Mouse (Mus musculus) left cerebral cortex, postnatal 25 days (tissue): ENCODE results near the gene Otx2. TPM values are rescaled to one million over a fixed set of nuclear protein-coding genes. Genes with fewer than 3 reads are reported as not detected.

Experiments
- DNase-seq, 2 experiments: peaks; one replicate each; pipeline ENCODE4 v3.0.0; 2022; ENCODE audit warnings: low spot score in 2 of 2, mixed read lengths in 1 of 2
- intact Hi-C: fragments of 180-260 bp; cut with DNase I; formaldehyde crosslinking; loops from one replicate; pipeline ENCODE4 v1.15.1; 2025
- total RNA-seq, 2 experiments: library from RNA; stranded (reverse); gene quantifications; 2 replicates each; pipeline ENCODE4 v1.2.3; 2021

Gene Otx2
- under 1 TPM; 0.64 to 0.80 TPM for total RNA-seq

GRCm38 (mm10) chr14:48673541-48673940 is at the start of gene Otx2:
Gene Otx2 (minus strand): TSS chr14:48673819.
- intact Hi-C loops = loop anchor here (5.0 kb wide), 1 partner anchor 34 kb away; no protein-coding TSS in a partner anchor
- DNase-seq = no peak

GRCm38 (mm10) chr14:48722763-48723162 is 49.1 kb upstream of the Otx2 start:
- intact Hi-C loops = no loop called here
- no peak for DNase-seq

GRCm38 (mm10) chr14:48719296-48719695 is 45.7 kb upstream of the Otx2 start:
- no peak for DNase-seq
- intact Hi-C loops = no loop called here

GRCm38 (mm10) chr14:48717632-48718279 is 44.1 kb upstream of the Otx2 start:
- DNase-seq = no peak
- intact Hi-C loops = no loop called here

- no peak for DNase-seq
- intact Hi-C loops = no loop called here
Measured at GRCm38 (mm10) chr14:48716456-48716855, 42.8 kb upstream of the Otx2 start.

GRCm38 (mm10) chr14:48710871-48711370 is 37.3 kb upstream of the Otx2 start:
- intact Hi-C loops = no loop called here

GRCm38 (mm10) chr14:48710062-48710870 is 36.6 kb upstream of the Otx2 start:
- no peak for DNase-seq
- intact Hi-C loops = no loop called here

More at GRCm38 (mm10) chr14:48710871-48711370, 37.3 kb upstream of the Otx2 start:
- no peak for DNase-seq

- DNase-seq = peak; percentile 39 to 42
- intact Hi-C loops = loop anchor here (5.0 kb wide), 1 partner anchor 37 kb away; the partner anchor contains the start of gene Otx2
Measured at GRCm38 (mm10) chr14:48709371-48710061, 35.9 kb upstream of the Otx2 start.

- intact Hi-C loops = loop anchor here (5.0 kb wide), 1 partner anchor 36 kb away; the partner anchor contains the start of gene Otx2
- no peak for DNase-seq
Measured at GRCm38 (mm10) chr14:48707844-48708383, 34.3 kb upstream of the Otx2 start.

GRCm38 (mm10) chr14:48707391-48707790 is 33.8 kb upstream of the Otx2 start:
- intact Hi-C loops = loop anchor here (5.0 kb wide), 1 partner anchor 35 kb away; the partner anchor contains the start of gene Otx2
- no peak for DNase-seq

GRCm38 (mm10) chr14:48700790-48701370 is 27.3 kb upstream of the Otx2 start:
- no peak for DNase-seq
- intact Hi-C loops = no loop called here

- no peak for DNase-seq
- intact Hi-C loops = no loop called here
Measured at GRCm38 (mm10) chr14:48679590-48679989, 6.0 kb upstream of the Otx2 start.

- DNase-seq = no peak
- intact Hi-C loops = no loop called here
Measured at GRCm38 (mm10) chr14:48678674-48679073, 5.1 kb upstream of the Otx2 start.

GRCm38 (mm10) chr14:48674036-48674831 is 615 bp upstream of the Otx2 start:
- intact Hi-C loops = loop anchor here (5.0 kb wide), 1 partner anchor 33 kb away; no protein-coding TSS in a partner anchor
- no peak for DNase-seq

- no peak for DNase-seq
- intact Hi-C loops = loop anchor here (5.0 kb wide), 1 partner anchor 35 kb away; no protein-coding TSS in a partner anchor
Measured at GRCm38 (mm10) chr14:48672611-48673176, 925 bp downstream of the Otx2 start.

GRCm38 (mm10) chr14:48671480-48672240 is 2.0 kb downstream of the Otx2 start:
- intact Hi-C loops = loop anchor here (5.0 kb wide), 1 partner anchor 36 kb away; no protein-coding TSS in a partner anchor
- no peak for DNase-seq

GRCm38 (mm10) chr14:48670761-48671479 is 2.7 kb downstream of the Otx2 start:
- no peak for DNase-seq
- intact Hi-C loops = loop anchor here (5.0 kb wide), 1 partner anchor 36 kb away; no protein-coding TSS in a partner anchor
